Mouse (Mus musculus): ENCODE measurements at regions not wholly inside any gene's neighbourhood (a gene's known extent, or its start where the extent isn't known, plus 50 kb on each side); places are given as distances from the start of the nearest gene placed in this dataset.
A peak's percentile ranks its signal among the peaks of the same experiment; 100 is the strongest.

DNA sequence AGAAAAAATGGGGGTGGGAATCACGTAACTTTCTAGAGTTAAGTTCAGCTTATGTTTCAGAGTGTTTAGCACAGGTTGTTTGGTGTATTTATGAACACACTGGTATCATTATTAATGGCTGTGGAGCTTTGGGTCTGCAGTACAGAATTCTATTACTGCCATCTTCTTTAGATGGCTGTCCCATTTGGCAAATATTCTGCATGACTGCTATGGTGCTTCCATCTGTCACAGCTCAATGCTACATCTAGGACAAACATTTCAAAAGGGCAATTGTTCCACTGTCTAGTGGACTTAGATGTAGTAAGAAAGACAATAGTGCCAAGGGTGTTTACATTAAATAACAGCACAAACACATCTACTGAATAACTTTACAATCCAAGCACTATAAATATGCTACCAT, 2536.3 kb downstream of the Pcdh9 start:
- no peaks in the 10 kb centered on the region for H3K4me1 ChIP-seq (replicated peaks)
- H3K4me2 ChIP-seq (replicated peaks): no peak overlapping the region
- H3K9me3 ChIP-seq: no peaks in the 10 kb centered on the region
- H3K27me3 ChIP-seq: no peaks in the 10 kb centered on the region
- 79% methylated on average over 1 of the region's 1 CpGs for WGBS
- H3K9ac ChIP-seq (replicated peaks): no peak overlapping the region
- H3K4me3 ChIP-seq (replicated peaks): no peak overlapping the region
- H3K27ac ChIP-seq: no peak overlapping the region
- H3K36me3 ChIP-seq: no peaks in the 10 kb centered on the region
- no peak for ATAC-seq

DNA sequence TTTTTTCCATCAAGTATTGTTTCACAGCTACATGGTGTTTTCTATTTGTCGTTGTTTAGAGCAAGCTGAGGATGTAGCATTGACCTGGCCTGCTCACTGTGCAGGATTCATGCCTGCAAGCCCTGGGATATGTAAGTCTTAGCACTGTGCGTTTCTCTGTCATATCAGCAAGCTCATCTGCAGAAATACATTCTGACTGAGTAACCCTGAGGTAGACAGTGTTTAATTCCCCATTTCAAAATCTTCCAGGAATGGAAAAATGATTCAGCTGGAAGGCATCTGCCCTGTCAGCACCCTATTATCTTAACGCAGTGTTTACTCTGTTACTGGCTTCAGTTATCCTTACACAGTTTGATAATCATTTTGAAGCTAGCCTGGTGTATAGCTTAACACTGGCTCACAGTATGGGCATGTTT, 2563.8 kb downstream of the Pcdh9 start:
- H3K4me1 ChIP-seq (replicated peaks): peaks cover 5% of the 10 kb centered on the region; the same call in 1 of the 2 replicates
- no peak overlapping the region for H3K4me3 ChIP-seq (replicated peaks)
- no peak overlapping the region for H3K4me2 ChIP-seq (replicated peaks)
- no peaks in the 10 kb centered on the region for H3K36me3 ChIP-seq
- ATAC-seq: peak; percentile 73
- H3K9me3 ChIP-seq: no peaks in the 10 kb centered on the region
- H3K9ac ChIP-seq (replicated peaks): no peak overlapping the region
- WGBS: 51% methylated on average over 3 of the region's 3 CpGs
- peak overlapping the region; percentile 49 for H3K27ac ChIP-seq
- no peaks in the 10 kb centered on the region for H3K27me3 ChIP-seq

Data from midbrain, embryonic 13.5 days (tissue).